ENCODE assay signal across 9 mouse cellular contexts in genomic region chr9:122733222-122733621, GRCm38 (mm10). TPM values are rescaled to one million over a fixed set of nuclear protein-coding genes. Genes with fewer than 3 reads are reported as not detected.
DNase-seq lines count a peak whose midpoint lies in the region; ATAC-seq lines count a peak whose summit lies in the region.
"Had no signal": no experiment of that assay in that cellular context is flagged by ENCODE, and none has a peak within 500 bp of the region (broad histone marks: within the 10 kb centered on the region; RNA-seq: fewer than 3 reads in every experiment).

No protein-coding gene starts in this region.

- WGBS in heart, embryonic 16.5 days: 37% methylated on average over 12 of the region's 12 CpGs
- WGBS in hindbrain, embryonic 11.5 days: 45% methylated on average over 12 of the region's 12 CpGs
- WGBS in limb, embryonic 10.5 days: 39% methylated on average over 12 of the region's 12 CpGs
- 36% methylated on average over 12 of the region's 12 CpGs for WGBS in neural tube, embryonic 13.5 days

- peak overlapping the region; percentile 18 for H3K4me3 ChIP-seq in heart, embryonic 16.5 days (ENCODE audit: low read length)
- peak overlapping the region; percentile 4; the same call in 1 of the 2 replicates for H3K4me3 ChIP-seq in hindbrain, embryonic 11.5 days (ENCODE audit: low read depth, low read length)
- H3K4me3 ChIP-seq in limb, embryonic 10.5 days: peak overlapping the region; percentile 38
- H3K4me3 ChIP-seq in neural tube, embryonic 13.5 days: 0 out of 2 replicates have a peak overlapping the region, but pooled peaks have one; percentile 8

- H3K36me3 ChIP-seq in heart, embryonic 16.5 days (ENCODE audit: control insufficient read depth, insufficient read depth): no peaks in the 10 kb centered on the region
- no peaks in the 10 kb centered on the region for H3K36me3 ChIP-seq in hindbrain, embryonic 11.5 days (ENCODE audit: control insufficient read depth, insufficient read depth, low read length)
- no peaks in the 10 kb centered on the region for H3K36me3 ChIP-seq in limb, embryonic 10.5 days
- no peaks in the 10 kb centered on the region for H3K36me3 ChIP-seq in neural tube, embryonic 13.5 days

- H3K27me3 ChIP-seq in heart, embryonic 16.5 days (ENCODE audit: control insufficient read depth, insufficient read depth, low read length): peaks cover 23% of the 10 kb centered on the region
- H3K27me3 ChIP-seq in hindbrain, embryonic 11.5 days (ENCODE audit: control insufficient read depth, insufficient read depth, low read length): no peaks in the 10 kb centered on the region
- peaks cover 6% of the 10 kb centered on the region for H3K27me3 ChIP-seq in limb, embryonic 10.5 days (ENCODE audit: low read depth, poor library complexity, severe bottlenecking)
- peaks cover 23% of the 10 kb centered on the region for H3K27me3 ChIP-seq in neural tube, embryonic 13.5 days

- no peak overlapping the region for H3K27ac ChIP-seq in heart, embryonic 16.5 days (ENCODE audit: low read length)
- no peak overlapping the region for H3K27ac ChIP-seq in hindbrain, embryonic 11.5 days (ENCODE audit: low read depth, low read length)
- no peak overlapping the region for H3K27ac ChIP-seq in limb, embryonic 10.5 days
- H3K27ac ChIP-seq in neural tube, embryonic 13.5 days (replicated peaks): no peak overlapping the region

- 0 out of 2 replicates have a peak, but pooled peaks cover 2% of the 10 kb centered on the region for H3K4me1 ChIP-seq in heart, embryonic 16.5 days (ENCODE audit: control insufficient read depth, insufficient read depth, low read length)
- H3K4me1 ChIP-seq in hindbrain, embryonic 11.5 days (replicated peaks; ENCODE audit: control insufficient read depth, insufficient read depth, low read length): no peaks in the 10 kb centered on the region
- H3K4me1 ChIP-seq in limb, embryonic 10.5 days: no peaks in the 10 kb centered on the region
- H3K4me1 ChIP-seq in neural tube, embryonic 13.5 days (replicated peaks): no peaks in the 10 kb centered on the region; the same call in 1 of the 2 replicates

- peak overlapping the region; percentile 30; the same call in 1 of the 2 replicates for H3K4me2 ChIP-seq in heart, embryonic 16.5 days (ENCODE audit: low read depth, low read length)
- no peak overlapping the region for H3K4me2 ChIP-seq in hindbrain, embryonic 11.5 days (replicated peaks; ENCODE audit: low read depth, low read length)
- peak overlapping the region; percentile 24; the same call in 1 of the 2 replicates for H3K4me2 ChIP-seq in neural tube, embryonic 13.5 days

- no peak for DNase-seq in heart, adult 11 months
- no peak for DNase-seq in hindbrain, embryonic 11.5 days (ENCODE audit: low spot score)
- DNase-seq in limb, embryonic 10.5 days (ENCODE audit: low spot score): peak; percentile 47
- no peak for DNase-seq in layer of hippocampus, postnatal 36 days
- DNase-seq in frontal cortex, adult 2 months (ENCODE audit: extremely low spot score in 1 of 2, low spot score in 1 of 2): no peak
- DNase-seq: thymus, postnatal 25 days had no signal

- no peak for ATAC-seq in heart, embryonic 16.5 days (replicated peaks; ENCODE audit: extremely low read depth, insufficient read depth, low FRiP score)
- no peak for ATAC-seq in hindbrain, embryonic 11.5 days (ENCODE audit: low FRiP score)
- no peak for ATAC-seq in neural tube, embryonic 13.5 days (ENCODE audit: low read depth)
- no peak for ATAC-seq in frontal cortex, adult (ENCODE audit: low TSS enrichment)

- H3K9ac ChIP-seq in heart, embryonic 16.5 days (ENCODE audit: low read length): no peak overlapping the region
- no peak overlapping the region for H3K9ac ChIP-seq in hindbrain, embryonic 11.5 days (ENCODE audit: low read depth, low read length)
- no peak overlapping the region for H3K9ac ChIP-seq in neural tube, embryonic 13.5 days

- H3K9me3 ChIP-seq in heart, embryonic 16.5 days (replicated peaks; ENCODE audit: control insufficient read depth, low read length): no peaks in the 10 kb centered on the region
- H3K9me3 ChIP-seq in hindbrain, embryonic 11.5 days (ENCODE audit: control insufficient read depth, low read length): no peaks in the 10 kb centered on the region
- H3K9me3 ChIP-seq in limb, embryonic 10.5 days (replicated peaks): no peaks in the 10 kb centered on the region
- H3K9me3 ChIP-seq in neural tube, embryonic 13.5 days: no peaks in the 10 kb centered on the region

RNA-seq across cellular contexts. Expression of gene Topaz1, which starts 13.9 kb away (rescaled TPM):
- polyA plus RNA-seq in heart, embryonic 16.5 days (2015; fragmentation: Nextera tagmentation; extraction: Ambion mirVana): not detected in 2 replicates
- not detected in 2 replicates for polyA plus RNA-seq in hindbrain, embryonic 11.5 days (2014; fragmentation: Nextera tagmentation; extraction: Ambion mirVana)
- polyA plus RNA-seq in limb, embryonic 10.5 days (2016; fragmentation: Nextera tagmentation; extraction: Ambion mirVana): 0.04 TPM in 1 of 2 replicates, not detected in the other
- not detected in 2 replicates for polyA plus RNA-seq in neural tube, embryonic 13.5 days (2015; fragmentation: Nextera tagmentation; extraction: Ambion mirVana)
- total RNA-seq in layer of hippocampus, postnatal 36 days (2021): not detected
- polyA plus RNA-seq in frontal cortex, adult 2 months (2012; rRNA removed): not detected in 2 replicates
